Mouse (Mus musculus) stomach, postnatal 0 days (tissue): ENCODE data around the gene Akap8. TPM values are rescaled to one million over a fixed set of nuclear protein-coding genes. Genes with fewer than 3 reads are reported as not detected.

Experiments
- ATAC-seq: fragments of 200-750 bp; cut with Nextera tagmentation; 2 replicates; pipeline ENCODE4 v1.8.0; 2017; ENCODE audit not compliant: low FRiP score, low TSS enrichment
- DNase-seq: peaks from one replicate; pipeline ENCODE4 v3.0.0-alpha.2; 2016; ENCODE audit warnings: low spot score
- H3K27ac ChIP-seq: fragments of 300-500 bp; sonication (generic); replicated peaks from 2 replicates; pipeline ENCODE4 v1.5.1; 2014; ENCODE audit warnings: mild to moderate bottlenecking, control low read depth
- H3K27me3 ChIP-seq: fragments of 300-500 bp; sonication (generic); 2 replicates; pipeline ENCODE4 v1.6.1; 2014; ENCODE audit warnings: low read length; ENCODE audit not compliant: control insufficient read depth, insufficient read depth
- H3K36me3 ChIP-seq: fragments of 300-500 bp; sonication (generic); 2 replicates; pipeline ENCODE4 v1.6.1; 2014; ENCODE audit warnings: low read length, mixed read lengths; ENCODE audit not compliant: control insufficient read depth, insufficient read depth
- H3K4me1 ChIP-seq: fragments of 300-500 bp; sonication (generic); replicated peaks from 2 replicates; pipeline ENCODE4 v1.6.1; 2014; ENCODE audit warnings: antibody characterized with exemption; ENCODE audit not compliant: control insufficient read depth, insufficient read depth
- H3K4me2 ChIP-seq: fragments of 300-500 bp; sonication (generic); replicated peaks from 2 replicates; pipeline ENCODE4 v1.6.1; 2014; ENCODE audit warnings: low read depth, mild to moderate bottlenecking, control low read depth, moderate library complexity
- H3K4me3 ChIP-seq: fragments of 300-500 bp; sonication (generic); 2 replicates; pipeline ENCODE4 v1.5.1; 2014; ENCODE audit warnings: low read depth, low read length, control low read depth
- H3K9ac ChIP-seq: fragments of 300-500 bp; sonication (generic); 2 replicates; pipeline ENCODE4 v1.6.1; 2014; ENCODE audit warnings: mild to moderate bottlenecking, low read length, control low read depth, mixed read lengths
- H3K9me3 ChIP-seq: fragments of 300-500 bp; sonication (generic); 2 replicates; pipeline ENCODE4 v1.6.1; 2016; ENCODE audit warnings: low read length; ENCODE audit not compliant: control insufficient read depth
- CTCF ChIP-seq: IDR thresholded peaks from 2 replicates; pipeline ENCODE4 v1.5.1; 2016; ENCODE audit warnings: antibody characterized with exemption, low read depth, mild to moderate bottlenecking, moderate library complexity
- EP300 ChIP-seq: optimal IDR thresholded peaks from 2 replicates; pipeline ENCODE3; 2016; ENCODE audit warnings: antibody characterized with exemption
- WGBS: fragments of 180-500 bp; shearing (Covaris S2); extraction: QIAGEN DNeasy Blood & Tissue Kit; methylation state at CpG from one replicate; pipeline ENCODE4 v1.1.7; 2014; 5-methylcytosine and 5-hydroxymethylcytosine counted together
- polyA plus RNA-seq: library from polyadenylated mRNA; unstranded; fragments of >200 nt; fragmentation: Nextera tagmentation; extraction: Ambion mirVana; gene quantifications from 2 replicates; pipeline ENCODE4 v1.2.1, GENCODE M21; 2015

The Akap8 gene
- polyA plus RNA-seq, 1 experiment from 2014 or later, result 30.3 TPM

GRCm38 (mm10) chr17:32322809-32323208 lies 1.8 kb upstream of the Akap8 start:
- no peaks in the 10 kb centered on the region for H3K36me3 ChIP-seq
- no peaks in the 10 kb centered on the region for H3K9me3 ChIP-seq
- no peak overlapping the region for H3K9ac ChIP-seq
- TF ChIP-seq EP300 (no peak), CTCF (no peak)
- no peak for ATAC-seq
- no peak for DNase-seq
- WGBS, result 88% methylated on average over 1 of the region's 1 CpGs
- no peak overlapping the region for H3K27ac ChIP-seq
- no peaks in the 10 kb centered on the region for H3K27me3 ChIP-seq
- H3K4me3 ChIP-seq, result no peak overlapping the region
- H3K4me1 ChIP-seq, result peaks cover 2% of the 10 kb centered on the region; the same call in 1 of the 2 replicates
- H3K4me2 ChIP-seq, result no peak overlapping the region

- DNase-seq (peak; percentile 28), ATAC-seq (no peak)
- H3K36me3 ChIP-seq, result peaks cover 5% of the 10 kb centered on the region
- peak overlapping the region; percentile 73 for H3K9ac ChIP-seq
- H3K27ac ChIP-seq, result peak overlapping the region; percentile 85
- H3K27me3 ChIP-seq, result no peaks in the 10 kb centered on the region
- WGBS, result 10% methylated on average over 6 of the region's 6 CpGs
- H3K4me3 ChIP-seq, result peak overlapping the region; percentile 86
- H3K4me1 ChIP-seq, result peaks cover 2% of the 10 kb centered on the region; the same call in 1 of the 2 replicates
- no peaks in the 10 kb centered on the region for H3K9me3 ChIP-seq
- TF ChIP-seq CTCF, result no peak
- no peak for TF ChIP-seq EP300
- peak overlapping the region; percentile 75 for H3K4me2 ChIP-seq
Observed at GRCm38 (mm10) chr17:32321836-32322235, 798 bp upstream of the Akap8 start.

- Histone ChIP-seq H3K27ac (peak overlapping the region; percentile 85), H3K4me1 (peaks cover 2% of the 10 kb centered on the region; the same call in 1 of the 2 replicates), H3K36me3 (peaks cover 10% of the 10 kb centered on the region), H3K9ac (peak overlapping the region; percentile 73), H3K4me2 (peak overlapping the region; percentile 75), H3K4me3 (peak overlapping the region; percentile 86), H3K9me3 (no peaks in the 10 kb centered on the region), H3K27me3 (no peaks in the 10 kb centered on the region)
- TF ChIP-seq CTCF (peak; percentile 19; the same call in 1 of the 2 replicates), EP300 (no peak)
- DNase-seq (no peak), ATAC-seq (peak; percentile 64; the same call in 1 of the 2 replicates)
- under 1% methylated on average over 23 of the region's 23 CpGs for WGBS
Observed at GRCm38 (mm10) chr17:32321390-32321734, 324 bp upstream of the Akap8 start.

- Histone ChIP-seq H3K4me3 (peak overlapping the region; percentile 86), H3K27ac (peak overlapping the region; percentile 97), H3K4me2 (peak overlapping the region; percentile 85), H3K36me3 (peaks cover 24% of the 10 kb centered on the region), H3K27me3 (no peaks in the 10 kb centered on the region), H3K9ac (peak overlapping the region; percentile 87), H3K9me3 (no peaks in the 10 kb centered on the region), H3K4me1 (peaks cover 2% of the 10 kb centered on the region; the same call in 1 of the 2 replicates)
- DNase-seq, result no peak
- no peak for ATAC-seq
- no peak for TF ChIP-seq EP300
- WGBS, result under 1% methylated on average over 7 of the region's 7 CpGs
Observed at GRCm38 (mm10) chr17:32319950-32320349, 1.1 kb downstream of the Akap8 start.

GRCm38 (mm10) chr17:32317708-32318107 lies 3.3 kb downstream of the Akap8 start:
- WGBS, result 78% methylated on average over 3 of the region's 3 CpGs
- Histone ChIP-seq H3K4me3 (no peak overlapping the region), H3K4me2 (no peak overlapping the region), H3K36me3 (peaks cover 43% of the 10 kb centered on the region), H3K9me3 (no peaks in the 10 kb centered on the region), H3K4me1 (peaks cover 2% of the 10 kb centered on the region; the same call in 1 of the 2 replicates), H3K9ac (no peak overlapping the region), H3K27me3 (no peaks in the 10 kb centered on the region), H3K27ac (no peak overlapping the region)
- DNase-seq (no peak), ATAC-seq (no peak)
- TF ChIP-seq CTCF (peak; percentile 22; the same call in 1 of the 2 replicates), EP300 (no peak)

GRCm38 (mm10) chr17:32317032-32317431 lies 4.0 kb downstream of the Akap8 start:
- TF ChIP-seq EP300, result no peak
- no peak for TF ChIP-seq CTCF
- 89% methylated on average over 8 of the region's 8 CpGs for WGBS
- H3K36me3 ChIP-seq, result peaks cover 50% of the 10 kb centered on the region
- DNase-seq (no peak), ATAC-seq (no peak)
- no peak overlapping the region for H3K4me2 ChIP-seq
- H3K27me3 ChIP-seq, result no peaks in the 10 kb centered on the region
- H3K9me3 ChIP-seq, result no peaks in the 10 kb centered on the region
- no peak overlapping the region for H3K4me3 ChIP-seq
- H3K9ac ChIP-seq, result no peak overlapping the region
- no peak overlapping the region for H3K27ac ChIP-seq
- peaks cover 2% of the 10 kb centered on the region; the same call in 1 of the 2 replicates for H3K4me1 ChIP-seq
